Mouse (Mus musculus) liver, postnatal 0 days (tissue): ENCODE results near the gene Hoxb4.

Experiments used
- CTCF ChIP-seq: sonication (generic); IDR thresholded peaks from 2 replicates; pipeline ENCODE4 v1.5.1; 2016; ENCODE audit warnings: antibody characterized with exemption, low read depth
- EP300 ChIP-seq: IDR thresholded peaks from 2 replicates; pipeline ENCODE4 v1.6.1; 2016; ENCODE audit warnings: antibody characterized with exemption, low read depth, mild to moderate bottlenecking

GRCm38 (mm10) chr11:96301064-96301431 lies 17.0 kb upstream of the Hoxb4 start:
- no peak for TF ChIP-seq CTCF
- TF ChIP-seq EP300: no peak
